Mouse (Mus musculus): Measurements from ENCODE around the gene Oxsr1.
"Not testable (repeated sequence)": the region's sequence is repeated elsewhere in the genome, so short reads cannot be mapped to it uniquely, and the experiment has no call there.

The Oxsr1 gene

GRCm38 (mm10) chr9:119322289-119323259 is at the start of gene Oxsr1:
Gene Oxsr1, minus strand, starts transcription at chr9:119322427.
- peak; percentile 99 for DNase-seq

- DNase-seq: no peak
Observed at GRCm38 (mm10) chr9:119371251-119371650, 49.0 kb upstream of the Oxsr1 start.

GRCm38 (mm10) chr9:119370770-119371169 is 48.5 kb upstream of the Oxsr1 start:
- DNase-seq: not testable (repeated sequence)

- DNase-seq: no peak
Observed at GRCm38 (mm10) chr9:119368367-119368766, 46.1 kb upstream of the Oxsr1 start.

GRCm38 (mm10) chr9:119365284-119365683 is 43.1 kb upstream of the Oxsr1 start, which contains the start of gene Slc22a14:
Gene Slc22a14, minus strand, starts transcription at chr9:119365553.
- peak; percentile 52 for DNase-seq

- no peak for DNase-seq
Observed at GRCm38 (mm10) chr9:119363229-119363628, 41.0 kb upstream of the Oxsr1 start.

GRCm38 (mm10) chr9:119361416-119361815 is 39.2 kb upstream of the Oxsr1 start:
- no peak for DNase-seq

GRCm38 (mm10) chr9:119358058-119358429 is 35.8 kb upstream of the Oxsr1 start:
- DNase-seq: no peak

GRCm38 (mm10) chr9:119357331-119358057 is 35.3 kb upstream of the Oxsr1 start, which contains the start of gene Xylb:
Gene Xylb, plus strand, starts transcription at chr9:119357381.
- DNase-seq: peak; percentile 91

- no peak for DNase-seq
Observed at GRCm38 (mm10) chr9:119355943-119356342, 33.7 kb upstream of the Oxsr1 start.

GRCm38 (mm10) chr9:119353926-119354325 is 31.7 kb upstream of the Oxsr1 start:
- DNase-seq: no peak

- peak; percentile 67 for DNase-seq
Observed at GRCm38 (mm10) chr9:119352060-119352459, 29.8 kb upstream of the Oxsr1 start.

- DNase-seq: no peak
Observed at GRCm38 (mm10) chr9:119350947-119351705, 28.9 kb upstream of the Oxsr1 start.

GRCm38 (mm10) chr9:119350531-119350930 is 28.3 kb upstream of the Oxsr1 start:
- DNase-seq: no peak

GRCm38 (mm10) chr9:119346376-119346775 is 24.1 kb upstream of the Oxsr1 start:
- no peak for DNase-seq

- no peak for DNase-seq
Observed at GRCm38 (mm10) chr9:119342728-119343127, 20.5 kb upstream of the Oxsr1 start.

GRCm38 (mm10) chr9:119340909-119341816 is 18.9 kb upstream of the Oxsr1 start, which contains the start of gene Myd88:
Gene Myd88, minus strand, starts transcription at chr9:119341411.
- DNase-seq: peak; percentile 98

GRCm38 (mm10) chr9:119340212-119340580 is 18.0 kb upstream of the Oxsr1 start:
- no peak for DNase-seq

GRCm38 (mm10) chr9:119339558-119340211 is 17.5 kb upstream of the Oxsr1 start, which contains the start of gene Acaa1a:
Gene Acaa1a, plus strand, starts transcription at chr9:119339676.
- peak; percentile 48 for DNase-seq

- no peak for DNase-seq
Observed at GRCm38 (mm10) chr9:119339106-119339505, 16.9 kb upstream of the Oxsr1 start.

- no peak for DNase-seq
Observed at GRCm38 (mm10) chr9:119338350-119338749, 16.1 kb upstream of the Oxsr1 start.
